Mouse (Mus musculus): Measurements from ENCODE around the gene Slc34a1. TPM values are rescaled to one million over a fixed set of nuclear protein-coding genes. Genes with fewer than 3 reads are reported as not detected.
A peak's percentile ranks its signal among the peaks of the same experiment; 100 is the strongest.

Gene Slc34a1
- polyA plus RNA-seq, 1 experiment from 2014 or later: not detected

- ATAC-seq (ENCODE audit: low read depth): peak; percentile 90
- Histone ChIP-seq H3K9ac (peak within 1 kb of the TSS; percentile 95), H3K36me3 (peaks cover 16% of the 10 kb centered on the region), H3K27ac (peak within 1 kb of the TSS; percentile 97), H3K9me3 (replicated peaks) (no peaks in the 10 kb centered on the region), H3K27me3 (no peaks in the 10 kb centered on the region), H3K4me3 (replicated peaks) (peak within 1 kb of the TSS; percentile 84), H3K4me2 (peak within 1 kb of the TSS; percentile 88), H3K4me1 (replicated peaks) (peaks cover 56% of the 10 kb centered on the region)
- 1% methylated on average over 34 of the region's 35 CpGs for WGBS (ENCODE audit: insufficient replicate concordance)
- DNase-seq: peak; percentile 99
Observed at GRCm38 (mm10) chr13:55444937-55445315, 46.9 kb downstream of the Slc34a1 start, which contains the start of gene Grk6. Gene Grk6, plus strand, starts transcription at chr13:55445072.

- Histone ChIP-seq H3K9me3 (replicated peaks) (no peaks in the 10 kb centered on the region), H3K36me3 (peaks cover 22% of the 10 kb centered on the region), H3K27me3 (no peaks in the 10 kb centered on the region), H3K4me3 (replicated peaks) (peak overlapping the region; percentile 84), H3K4me2 (peak overlapping the region; percentile 88), H3K9ac (peak overlapping the region; percentile 95), H3K4me1 (replicated peaks) (peaks cover 58% of the 10 kb centered on the region), H3K27ac (peak overlapping the region; percentile 97)
- ATAC-seq (ENCODE audit: low read depth) (no peak), DNase-seq (peak; percentile 27)
- WGBS (ENCODE audit: insufficient replicate concordance): under 1% methylated on average over 66 of the region's 66 CpGs
Observed at GRCm38 (mm10) chr13:55445361-55446091, 47.5 kb downstream of the Slc34a1 start.

GRCm38 (mm10) chr13:55446483-55447105, 48.6 kb downstream of the Slc34a1 start:
- Histone ChIP-seq H3K4me2 (peak overlapping the region; percentile 88), H3K4me1 (replicated peaks) (peaks cover 65% of the 10 kb centered on the region), H3K9ac (peak overlapping the region; percentile 95), H3K9me3 (replicated peaks) (no peaks in the 10 kb centered on the region), H3K36me3 (peaks cover 33% of the 10 kb centered on the region), H3K27me3 (no peaks in the 10 kb centered on the region), H3K27ac (peak overlapping the region; percentile 97), H3K4me3 (replicated peaks) (peak overlapping the region; percentile 84)
- 40% methylated on average over 6 of the region's 6 CpGs for WGBS (ENCODE audit: insufficient replicate concordance)
- peak; percentile 70 for ATAC-seq (ENCODE audit: low read depth)
- DNase-seq: peak; percentile 81

GRCm38 (mm10) chr13:55447543-55447943, 49.6 kb downstream of the Slc34a1 start:
- ATAC-seq (ENCODE audit: low read depth): no peak

GRCm38 (mm10) chr13:55448131-55448530, 50.1 kb downstream of the Slc34a1 start:
- no peaks in the 10 kb centered on the region for H3K9me3 ChIP-seq (replicated peaks)
- no peaks in the 10 kb centered on the region for H3K27me3 ChIP-seq
- 88% methylated on average over 5 of the region's 5 CpGs for WGBS (ENCODE audit: insufficient replicate concordance)
- H3K9ac ChIP-seq: peak overlapping the region; percentile 95; the same call in 1 of the 2 replicates
- H3K36me3 ChIP-seq: peaks cover 48% of the 10 kb centered on the region
- ATAC-seq (ENCODE audit: low read depth) (no peak), DNase-seq (no peak)
- H3K4me1 ChIP-seq (replicated peaks): peaks cover 65% of the 10 kb centered on the region
- H3K4me2 ChIP-seq: peak overlapping the region; percentile 88
- 0 out of 2 replicates have a peak overlapping the region, but pooled peaks have one; percentile 97 for H3K27ac ChIP-seq
- peak overlapping the region; percentile 84; the same call in 1 of the 2 replicates for H3K4me3 ChIP-seq (replicated peaks)

More at GRCm38 (mm10) chr13:55447543-55447943, 49.6 kb downstream of the Slc34a1 start:
- 7% methylated on average over 3 of the region's 3 CpGs for WGBS (ENCODE audit: insufficient replicate concordance)
- peak overlapping the region; percentile 97 for H3K27ac ChIP-seq
- no peaks in the 10 kb centered on the region for H3K27me3 ChIP-seq
- H3K4me1 ChIP-seq (replicated peaks): peaks cover 65% of the 10 kb centered on the region
- DNase-seq: no peak
- peaks cover 42% of the 10 kb centered on the region for H3K36me3 ChIP-seq
- no peaks in the 10 kb centered on the region for H3K9me3 ChIP-seq (replicated peaks)
- H3K4me2 ChIP-seq: peak overlapping the region; percentile 88
- peak overlapping the region; percentile 84 for H3K4me3 ChIP-seq (replicated peaks)
- peak overlapping the region; percentile 95 for H3K9ac ChIP-seq

- H3K4me2 ChIP-seq: no peak overlapping the region
- peaks cover 56% of the 10 kb centered on the region for H3K4me1 ChIP-seq (replicated peaks)
- no peaks in the 10 kb centered on the region for H3K9me3 ChIP-seq (replicated peaks)
- H3K9ac ChIP-seq: 0 out of 2 replicates have a peak overlapping the region, but pooled peaks have one; percentile 14
- DNase-seq (no peak), ATAC-seq (ENCODE audit: low read depth) (no peak)
- peak overlapping the region; percentile 26 for H3K27ac ChIP-seq
- 82% methylated on average over 9 of the region's 9 CpGs for WGBS (ENCODE audit: insufficient replicate concordance)
- H3K4me3 ChIP-seq (replicated peaks): no peak overlapping the region
- H3K36me3 ChIP-seq: peaks cover 59% of the 10 kb centered on the region
- no peaks in the 10 kb centered on the region for H3K27me3 ChIP-seq
Observed at GRCm38 (mm10) chr13:55449205-55449604, 51.2 kb downstream of the Slc34a1 start.

- H3K27ac ChIP-seq: peak overlapping the region; percentile 26
- H3K27me3 ChIP-seq: no peaks in the 10 kb centered on the region
- H3K4me1 ChIP-seq (replicated peaks): peaks cover 54% of the 10 kb centered on the region
- H3K4me3 ChIP-seq (replicated peaks): no peak overlapping the region
- DNase-seq (no peak), ATAC-seq (ENCODE audit: low read depth) (no peak)
- peak overlapping the region; percentile 13; the same call in 1 of the 2 replicates for H3K4me2 ChIP-seq
- peaks cover 65% of the 10 kb centered on the region for H3K36me3 ChIP-seq
- 0 out of 2 replicates have a peak overlapping the region, but pooled peaks have one; percentile 14 for H3K9ac ChIP-seq
- WGBS (ENCODE audit: insufficient replicate concordance): 75% methylated on average over 17 of the region's 17 CpGs
- H3K9me3 ChIP-seq (replicated peaks): no peaks in the 10 kb centered on the region
Observed at GRCm38 (mm10) chr13:55449679-55450441, 51.9 kb downstream of the Slc34a1 start.

- Histone ChIP-seq H3K4me2 (no peak overlapping the region), H3K9me3 (replicated peaks) (no peaks in the 10 kb centered on the region), H3K27me3 (no peaks in the 10 kb centered on the region), H3K9ac (no peak overlapping the region), H3K4me3 (replicated peaks) (no peak overlapping the region), H3K4me1 (replicated peaks) (peaks cover 53% of the 10 kb centered on the region), H3K36me3 (peaks cover 72% of the 10 kb centered on the region), H3K27ac (no peak overlapping the region)
- ATAC-seq (ENCODE audit: low read depth) (no peak), DNase-seq (no peak)
- 90% methylated on average over 11 of the region's 11 CpGs for WGBS (ENCODE audit: insufficient replicate concordance)
Observed at GRCm38 (mm10) chr13:55450511-55450980, 52.6 kb downstream of the Slc34a1 start.

- no peak overlapping the region for H3K27ac ChIP-seq
- no peak for ATAC-seq (ENCODE audit: low read depth)
Observed at GRCm38 (mm10) chr13:55451296-55451695, 53.3 kb downstream of the Slc34a1 start.

GRCm38 (mm10) chr13:55451785-55452549, 54.0 kb downstream of the Slc34a1 start:
- WGBS (ENCODE audit: insufficient replicate concordance): 90% methylated on average over 16 of the region's 16 CpGs
- peaks cover 38% of the 10 kb centered on the region for H3K4me1 ChIP-seq (replicated peaks)
- no peak overlapping the region for H3K4me2 ChIP-seq
- no peak overlapping the region for H3K4me3 ChIP-seq (replicated peaks)
- DNase-seq: no peak
- no peaks in the 10 kb centered on the region for H3K27me3 ChIP-seq
- H3K27ac ChIP-seq: no peak overlapping the region
- no peaks in the 10 kb centered on the region for H3K9me3 ChIP-seq (replicated peaks)
- H3K36me3 ChIP-seq: peaks cover 84% of the 10 kb centered on the region
- no peak overlapping the region for H3K9ac ChIP-seq
- ATAC-seq (ENCODE audit: low read depth): no peak

More at GRCm38 (mm10) chr13:55451296-55451695, 53.3 kb downstream of the Slc34a1 start:
- 86% methylated on average over 10 of the region's 10 CpGs for WGBS (ENCODE audit: insufficient replicate concordance)
- Histone ChIP-seq H3K4me2 (no peak overlapping the region), H3K36me3 (peaks cover 80% of the 10 kb centered on the region), H3K4me1 (replicated peaks) (peaks cover 45% of the 10 kb centered on the region), H3K4me3 (replicated peaks) (no peak overlapping the region), H3K27me3 (no peaks in the 10 kb centered on the region), H3K9ac (no peak overlapping the region), H3K9me3 (replicated peaks) (no peaks in the 10 kb centered on the region)
- no peak for DNase-seq

Data from liver, embryonic 13.5 days (tissue).